Mouse (Mus musculus) brain, embryonic 14.5 days (tissue): Measurements from ENCODE around the gene Tmem35b. TPM values are rescaled to one million over a fixed set of nuclear protein-coding genes. Genes with fewer than 3 reads are reported as not detected.
A peak's percentile ranks its signal among the peaks of the same experiment; 100 is the strongest.

Source experiments
- DNase-seq: peaks from one replicate; pipeline ENCODE4 v3.0.0-alpha.2; 2011; ENCODE audit warnings: low read depth
- CTCF ChIP-seq: fragments of 200-500 bp; IDR thresholded peaks from 2 replicates; pipeline ENCODE4 v1.5.1; 2012; ENCODE audit warnings: inconsistent platforms, mild to moderate bottlenecking, moderate library complexity, borderline replicate concordance; ENCODE audit not compliant: insufficient read depth, insufficient read length; ENCODE audit errors: extremely low read depth
- POLR2A ChIP-seq: fragments of 200-500 bp; IDR thresholded peaks from 2 replicates; pipeline ENCODE4 v1.6.1; 2012; ENCODE audit warnings: mild to moderate bottlenecking, inconsistent platforms, borderline replicate concordance; ENCODE audit not compliant: poor library complexity, insufficient read depth, insufficient read length, severe bottlenecking; ENCODE audit errors: extremely low read depth
- polyA plus RNA-seq: library from polyadenylated mRNA; depleted of rRNA; stranded (reverse); fragments of >200 nt; gene quantifications from 2 replicates; pipeline ENCODE4 v1.2.3, GENCODE M21; 2012

The Tmem35b gene
- polyA plus RNA-seq, 1 experiment: 15.9 TPM

DNA sequence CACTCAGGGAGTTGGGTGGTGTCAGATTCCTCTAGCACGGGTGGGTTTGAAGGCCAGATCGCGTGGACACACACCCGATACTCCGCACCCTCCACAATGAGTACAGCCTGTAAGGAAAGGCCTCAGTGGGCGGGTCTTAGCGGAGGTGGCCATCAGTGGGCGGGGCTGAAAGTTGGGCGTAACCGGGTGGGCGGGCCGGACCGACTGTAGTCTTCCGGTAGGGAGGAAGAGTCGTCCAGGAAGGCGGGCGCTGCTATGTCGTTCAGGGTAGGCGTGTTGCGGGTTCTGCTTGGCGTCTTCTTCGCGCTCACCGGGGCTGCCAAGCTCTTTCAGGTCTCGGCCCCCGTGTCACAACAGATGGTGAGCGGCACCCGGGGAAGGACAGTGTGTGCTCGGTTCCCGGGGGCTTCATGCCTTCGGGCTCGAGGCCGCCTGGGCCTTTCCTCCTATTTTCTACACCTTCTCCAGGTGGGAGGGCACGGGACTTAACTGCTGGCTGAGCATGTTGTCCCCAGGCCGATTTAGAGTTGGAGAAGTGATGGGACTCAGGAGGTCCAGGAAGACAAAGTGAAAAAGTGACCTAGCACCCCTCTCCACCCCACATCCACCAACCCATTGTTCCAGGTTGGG, 2.5 kb downstream of the Tmem35b start:
- TF ChIP-seq CTCF (no peak), POLR2A (peak; percentile 70; the same call in 1 of the 2 replicates)

GRCm38 (mm10) chr4:127134687-127135086, 11.2 kb downstream of the Tmem35b start:
- no peak for TF ChIP-seq POLR2A
- no peak for TF ChIP-seq CTCF
- no peak for DNase-seq

More for the DNA sequence above, 2.5 kb downstream of the Tmem35b start:
- peak; percentile 93 for DNase-seq

- no peak for DNase-seq
- TF ChIP-seq CTCF: no peak
- TF ChIP-seq POLR2A: no peak
Measured at GRCm38 (mm10) chr4:127137591-127137990, 14.1 kb downstream of the Tmem35b start.

DNA sequence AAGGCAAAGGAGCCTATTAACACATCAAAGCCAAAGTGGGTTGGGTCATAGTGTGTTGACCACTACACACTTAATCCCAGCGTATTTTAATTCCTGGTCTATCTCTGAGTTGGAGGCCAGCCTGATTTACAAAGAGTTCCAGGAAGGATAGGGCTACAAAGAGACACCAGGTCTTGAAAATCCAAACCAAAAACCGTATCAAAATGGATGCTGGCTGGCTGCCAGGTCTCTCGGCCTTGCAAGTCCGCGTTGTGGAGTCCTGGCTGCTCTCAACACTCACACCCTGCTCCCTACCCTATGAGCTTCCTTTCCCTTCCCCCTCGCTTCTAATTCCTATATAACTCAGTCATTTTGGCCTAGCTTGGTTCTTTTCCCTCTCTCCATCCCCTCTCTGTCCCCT, 15.0 kb downstream of the Tmem35b start:
- peak; percentile 50 for DNase-seq
- no peak for TF ChIP-seq POLR2A
- TF ChIP-seq CTCF: no peak

- DNase-seq: no peak
- TF ChIP-seq CTCF (no peak), POLR2A (no peak)
Measured at GRCm38 (mm10) chr4:127150031-127150430, 26.5 kb downstream of the Tmem35b start.

DNA sequence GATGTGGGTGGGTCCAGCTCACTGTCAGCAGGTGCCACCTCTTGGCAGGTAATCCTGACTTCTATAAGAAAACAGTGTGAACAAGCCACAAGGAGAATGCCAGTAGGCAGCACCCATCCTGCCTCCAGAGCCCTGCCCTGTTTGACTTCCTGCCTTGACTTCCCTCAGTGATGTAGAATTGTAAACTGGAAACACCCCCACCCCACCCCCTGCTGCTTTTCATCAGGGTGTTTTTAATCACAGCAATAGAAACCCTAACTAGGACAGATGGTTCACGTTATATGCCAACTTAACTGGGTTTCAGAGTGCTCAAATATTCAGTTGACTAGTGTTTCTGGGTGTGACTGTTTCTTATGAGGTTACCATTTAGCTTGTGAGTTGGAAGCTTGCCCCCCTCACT, 29.9 kb downstream of the Tmem35b start:
- TF ChIP-seq CTCF (no peak), POLR2A (no peak)

DNA sequence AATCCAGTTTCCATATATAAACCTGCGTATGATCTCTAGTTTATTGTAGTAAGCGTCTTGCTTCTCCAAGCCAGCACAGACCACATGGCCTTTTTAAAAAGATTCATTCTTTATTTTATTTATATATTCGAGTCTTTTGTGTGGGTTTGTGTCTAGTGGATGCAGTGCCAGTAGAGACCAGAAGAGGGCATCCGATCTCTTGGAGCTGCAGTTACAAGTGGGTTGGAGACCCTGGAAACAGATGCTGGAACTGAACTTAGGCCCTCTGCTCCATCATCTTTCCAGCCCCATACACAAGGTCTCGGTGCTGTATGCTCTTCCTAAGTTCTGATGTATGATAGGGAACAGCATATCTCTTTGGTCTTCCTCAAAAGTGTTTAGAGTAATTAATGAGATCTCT, 32.3 kb downstream of the Tmem35b start:
- TF ChIP-seq CTCF (peak; percentile 24; the same call in 1 of the 2 replicates), POLR2A (no peak)
- DNase-seq: peak; percentile 18

More for the DNA sequence above, 29.9 kb downstream of the Tmem35b start:
- DNase-seq: no peak

DNA sequence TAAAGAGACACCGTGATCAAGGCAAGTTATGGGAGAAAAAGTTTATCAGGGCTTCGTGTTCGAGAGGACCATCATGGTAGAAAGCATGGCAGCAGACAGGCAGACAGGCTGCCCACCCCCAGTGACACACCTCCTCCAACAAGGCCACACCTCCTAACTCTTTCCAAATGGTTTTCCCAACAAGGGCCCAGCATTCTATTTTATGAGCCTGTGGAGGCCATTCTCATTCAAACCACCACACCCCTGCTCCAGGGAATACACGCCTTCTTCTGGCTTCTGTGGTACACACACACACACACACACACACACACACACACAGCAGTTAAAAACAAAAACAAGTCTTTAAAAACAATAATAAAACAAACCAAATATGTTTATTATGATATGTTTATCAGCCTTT, 34.3 kb downstream of the Tmem35b start:
- TF ChIP-seq CTCF (no peak), POLR2A (no peak)
- DNase-seq: no peak

DNA sequence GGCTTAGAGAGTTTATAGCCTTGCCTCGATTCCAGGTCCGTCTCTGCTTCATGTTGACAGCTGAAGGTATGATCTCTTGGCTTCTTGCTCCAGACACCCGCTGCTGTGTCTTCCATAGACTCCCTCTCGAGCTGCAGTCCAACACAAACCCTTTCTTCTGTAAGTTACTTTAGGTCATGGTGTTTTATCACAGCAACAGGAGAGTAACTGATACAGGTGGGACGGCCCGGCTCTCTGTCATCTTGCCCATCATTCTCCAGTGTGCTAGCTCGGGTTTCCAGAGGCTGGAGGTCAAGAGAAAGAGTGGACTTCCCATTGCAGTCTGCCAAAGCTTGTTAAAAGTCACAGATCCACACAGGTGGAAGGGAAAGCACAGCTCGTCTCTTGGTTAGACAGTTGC, 40.4 kb downstream of the Tmem35b start:
- TF ChIP-seq POLR2A (no peak), CTCF (no peak)
- no peak for DNase-seq

DNA sequence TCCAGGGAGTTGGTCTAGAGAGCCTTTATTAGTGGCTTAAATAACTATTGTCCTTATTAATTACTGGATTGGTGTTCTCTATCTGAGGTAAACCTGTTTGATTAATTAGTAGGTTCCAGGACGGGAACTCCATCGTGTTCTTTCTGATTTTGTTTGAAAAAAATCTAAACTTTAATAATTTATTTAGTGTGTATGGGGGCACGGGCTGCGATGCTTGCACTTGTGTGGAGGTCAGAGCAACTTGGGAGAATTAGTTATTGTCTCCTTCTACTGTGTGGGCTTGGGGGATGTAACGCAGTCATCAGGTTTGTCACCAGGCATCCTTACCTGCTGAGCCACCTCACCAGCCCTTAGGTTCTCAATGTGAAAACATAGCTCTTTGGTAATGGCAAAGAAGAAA, 43.6 kb downstream of the Tmem35b start:
- no peak for TF ChIP-seq CTCF
- TF ChIP-seq POLR2A: no peak
- DNase-seq: no peak

- TF ChIP-seq CTCF: no peak
- TF ChIP-seq POLR2A: no peak
- DNase-seq: no peak
Measured at GRCm38 (mm10) chr4:127167731-127168130, 44.2 kb downstream of the Tmem35b start.

DNA sequence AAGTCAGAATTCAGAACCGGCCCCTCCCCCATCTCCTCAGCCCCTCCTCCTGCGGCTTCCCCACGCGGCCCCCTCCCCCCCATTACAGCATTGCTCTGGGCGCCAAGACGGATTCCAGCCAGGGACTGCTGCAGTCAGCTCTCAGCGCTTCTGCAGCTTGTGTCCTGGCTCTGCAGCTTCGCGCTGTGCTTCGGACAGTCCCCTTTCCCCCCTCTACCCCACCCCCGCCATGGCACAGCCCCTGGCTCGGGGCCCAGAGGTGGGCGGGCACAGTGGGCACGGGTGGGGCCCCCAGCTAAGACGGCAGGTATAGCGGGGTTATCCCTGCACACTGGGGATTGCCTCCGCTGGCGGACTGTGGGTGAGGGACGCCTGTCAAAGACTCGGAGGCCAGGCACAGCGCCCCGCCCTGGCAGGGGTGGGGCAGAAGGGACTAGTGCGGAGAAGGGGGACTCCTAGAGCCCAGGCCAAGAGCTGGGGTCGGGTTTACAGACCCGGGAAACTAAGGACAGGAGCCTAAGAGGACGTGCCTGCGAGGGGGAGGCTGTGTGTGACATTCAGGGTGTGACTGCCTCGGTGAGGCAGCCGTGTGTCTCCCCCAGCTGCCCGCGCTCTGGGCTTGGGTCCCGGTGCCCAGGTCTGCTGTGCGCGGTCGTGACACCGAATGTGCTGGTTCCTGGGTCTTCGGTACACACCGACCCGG, 44.9 kb downstream of the Tmem35b start:
- no peak for TF ChIP-seq CTCF
- 0 out of 2 replicates have a peak, but pooled peaks have one; percentile 12 for TF ChIP-seq POLR2A

GRCm38 (mm10) chr4:127168914-127169345, 45.4 kb downstream of the Tmem35b start, which contains the start of gene Dlgap3:
Gene Dlgap3, plus strand, starts transcription at chr4:127169204.
- TF ChIP-seq CTCF (no peak), POLR2A (no peak)
- DNase-seq: peak; percentile 64

More for the DNA sequence above, 44.9 kb downstream of the Tmem35b start:
- peak; percentile 80 for DNase-seq
